Mouse (Mus musculus): ENCODE results near the gene Ifrd2. TPM values are rescaled to one million over a fixed set of nuclear protein-coding genes. Genes with fewer than 3 reads are reported as not detected.

The Ifrd2 gene
- total RNA-seq, 2 experiments from 2014 or later = 192 to 226 TPM

DNA sequence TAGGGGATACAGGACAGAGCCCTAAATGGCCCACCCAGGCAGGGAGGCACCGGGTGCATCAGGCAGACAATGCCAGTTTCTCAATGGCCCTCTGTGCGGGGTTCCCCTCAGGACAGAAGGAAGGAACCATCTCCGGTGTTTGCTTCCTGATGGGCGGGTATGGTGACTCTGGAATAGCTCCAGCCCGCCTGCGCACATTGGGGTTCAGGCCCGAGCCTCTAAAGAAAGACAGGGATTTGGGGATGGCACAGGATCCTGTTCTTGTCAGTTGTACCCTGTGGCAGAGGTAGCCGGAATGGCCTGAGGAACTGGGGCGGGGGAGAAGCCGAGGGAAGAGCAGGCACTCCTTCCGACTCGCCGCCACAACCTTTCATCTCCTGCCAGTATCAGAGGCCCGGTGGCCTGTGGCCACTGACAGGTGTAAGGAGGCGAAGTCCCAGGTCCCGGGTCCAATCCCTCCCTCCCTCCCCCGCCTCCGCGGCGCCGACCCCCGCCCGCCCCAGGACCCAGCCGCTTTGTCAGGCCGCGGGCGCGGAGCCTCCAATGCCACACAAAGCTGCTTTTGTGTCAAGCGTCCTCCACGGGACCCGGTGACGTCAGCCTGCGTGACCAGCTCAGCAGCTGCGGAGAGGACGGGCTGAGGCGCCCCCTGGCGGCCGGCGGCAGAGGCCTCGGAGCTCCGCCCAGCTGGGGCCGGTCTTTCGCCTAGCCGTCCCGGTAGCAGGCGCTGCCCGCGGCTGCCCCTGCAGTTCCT, 24.9 kb downstream of the Ifrd2 start:
- ATAC-seq (replicated peaks; ENCODE audit: low FRiP score, low TSS enrichment, poor library complexity, severe bottlenecking) = peak; percentile 88

DNA sequence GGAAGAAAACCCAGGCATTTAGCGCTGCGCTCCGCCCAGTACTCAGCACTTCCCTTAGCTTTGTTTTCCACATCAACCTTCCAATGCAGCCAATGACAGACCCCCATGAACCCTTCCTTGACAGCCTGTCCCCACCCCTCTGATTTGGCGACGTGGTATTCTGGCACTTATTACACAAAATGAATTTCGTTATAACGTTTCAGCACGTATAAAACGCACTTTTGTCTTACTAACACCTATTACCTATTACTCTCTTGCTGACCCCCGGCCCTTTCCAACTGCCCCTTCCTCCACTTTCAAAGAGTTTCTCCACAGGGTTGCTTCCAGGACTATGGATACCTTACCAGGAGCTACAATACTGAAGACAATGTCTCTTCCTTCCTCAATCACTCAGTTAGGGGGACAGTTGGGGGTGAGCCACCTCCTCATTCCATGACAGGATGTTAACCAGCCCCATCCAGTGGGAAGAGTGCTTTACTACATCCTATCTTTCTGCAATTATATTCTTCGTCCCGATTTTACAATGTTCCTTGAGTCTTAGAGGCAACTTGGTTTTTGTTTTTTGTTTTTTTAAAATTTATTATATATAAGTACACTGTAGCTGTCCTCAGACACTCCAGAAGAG, 25.6 kb downstream of the Ifrd2 start:
- ATAC-seq (replicated peaks; ENCODE audit: low FRiP score, low TSS enrichment, poor library complexity, severe bottlenecking) = no peak

DNA sequence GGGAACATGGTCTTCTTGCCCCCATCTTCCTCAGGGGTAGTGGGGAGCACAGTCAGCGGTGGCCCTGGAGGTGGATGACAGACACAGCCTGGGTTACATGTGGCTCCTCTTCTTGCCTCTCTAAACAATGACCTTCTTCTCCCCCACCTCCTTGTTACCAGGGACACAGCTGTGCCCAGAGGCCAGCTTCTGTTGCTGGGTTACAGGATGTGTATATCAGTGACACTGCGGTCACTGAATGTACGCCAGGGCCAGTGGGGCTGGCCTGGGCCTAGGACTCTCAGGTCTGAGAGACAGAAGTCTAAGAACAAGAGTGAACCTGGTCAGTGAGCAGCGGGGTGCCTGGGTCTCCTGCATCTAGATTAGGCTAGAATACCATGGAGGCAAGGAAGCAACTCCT, 27.6 kb downstream of the Ifrd2 start:
- ATAC-seq (replicated peaks; ENCODE audit: low FRiP score, low TSS enrichment, poor library complexity, severe bottlenecking) = no peak

- no peak for ATAC-seq (replicated peaks; ENCODE audit: low FRiP score, low TSS enrichment, poor library complexity, severe bottlenecking)
These were observed 30.0 kb downstream of the Ifrd2 start for GRCm38 (mm10) chr9:107617461-107617860.

DNA sequence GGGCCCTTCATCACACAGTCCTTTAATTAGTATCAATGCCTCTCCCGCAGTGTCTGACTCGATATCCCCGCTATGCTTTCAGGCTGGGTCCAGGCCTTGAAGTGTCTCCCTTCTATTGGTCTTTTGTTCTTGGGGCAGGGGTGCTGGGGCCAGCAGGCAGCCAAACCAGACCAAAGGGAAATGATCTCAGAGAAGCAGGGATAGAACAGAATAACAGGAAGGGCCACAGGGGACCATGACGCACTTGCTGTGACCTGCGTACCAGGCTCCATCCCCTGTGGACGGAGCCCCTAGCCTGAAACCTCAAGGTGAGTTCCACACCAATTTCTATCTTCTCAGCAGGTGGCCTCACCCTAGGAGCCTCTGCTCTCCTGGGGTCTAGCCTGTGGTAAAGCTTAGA, 30.7 kb downstream of the Ifrd2 start:
- no peak for ATAC-seq (replicated peaks; ENCODE audit: low FRiP score, low TSS enrichment, poor library complexity, severe bottlenecking)

DNA sequence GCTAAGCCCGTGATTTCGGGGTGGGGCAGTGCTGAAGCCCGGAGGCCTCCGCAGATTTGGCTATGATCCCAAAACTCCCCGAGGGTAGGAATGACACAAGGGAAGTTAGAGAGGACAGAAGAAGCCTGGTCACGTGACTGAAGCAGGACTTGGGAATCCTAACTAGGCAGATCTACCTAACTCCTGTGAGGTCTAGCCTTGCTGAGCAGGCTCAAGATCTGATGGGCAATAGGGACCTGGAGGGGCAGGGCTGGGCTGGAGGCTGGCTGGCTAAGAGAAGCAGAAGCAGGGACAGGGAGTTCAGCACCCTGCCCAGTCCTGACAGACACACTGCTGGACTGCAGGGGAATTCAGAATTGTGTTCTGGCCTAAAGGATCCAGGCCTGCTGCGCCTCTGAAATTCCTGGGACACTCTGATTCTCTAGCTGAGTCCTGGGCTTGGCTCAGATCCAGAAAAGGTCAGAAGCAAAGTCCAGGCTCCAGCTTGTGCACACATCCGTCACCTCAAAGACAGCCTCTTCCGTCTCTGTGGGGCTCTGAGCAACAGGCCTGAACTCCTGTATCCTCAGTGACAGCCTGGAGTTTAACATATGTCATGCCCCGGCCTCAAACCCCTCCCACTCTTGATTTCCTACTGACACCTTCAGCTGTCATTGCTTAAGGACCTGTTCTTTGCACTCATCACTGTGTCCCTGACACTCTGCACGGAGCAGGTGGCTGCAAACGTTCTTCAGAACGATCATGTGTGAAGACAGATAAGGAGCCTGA, 31.5 kb downstream of the Ifrd2 start:
- peak; percentile 58 for ATAC-seq (replicated peaks; ENCODE audit: low FRiP score, low TSS enrichment, poor library complexity, severe bottlenecking)

DNA sequence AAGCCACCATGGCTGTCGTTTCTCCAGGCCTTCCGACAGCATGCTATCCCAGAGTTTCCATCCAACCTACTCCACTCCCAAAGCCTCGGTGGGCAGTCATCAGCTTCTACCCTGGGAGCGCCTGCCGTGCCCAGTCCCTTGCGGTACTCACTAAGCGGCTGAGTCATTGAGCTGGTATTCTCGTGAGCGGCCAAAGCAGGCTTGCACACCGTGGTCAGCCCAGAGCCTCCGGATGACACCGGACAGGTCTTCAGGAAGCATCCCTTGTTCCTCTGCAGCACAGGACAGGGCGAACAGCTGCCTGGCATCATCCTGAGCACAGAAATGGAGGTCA, 32.1 kb downstream of the Ifrd2 start:
- no peak for ATAC-seq (replicated peaks; ENCODE audit: low FRiP score, low TSS enrichment, poor library complexity, severe bottlenecking)

DNA sequence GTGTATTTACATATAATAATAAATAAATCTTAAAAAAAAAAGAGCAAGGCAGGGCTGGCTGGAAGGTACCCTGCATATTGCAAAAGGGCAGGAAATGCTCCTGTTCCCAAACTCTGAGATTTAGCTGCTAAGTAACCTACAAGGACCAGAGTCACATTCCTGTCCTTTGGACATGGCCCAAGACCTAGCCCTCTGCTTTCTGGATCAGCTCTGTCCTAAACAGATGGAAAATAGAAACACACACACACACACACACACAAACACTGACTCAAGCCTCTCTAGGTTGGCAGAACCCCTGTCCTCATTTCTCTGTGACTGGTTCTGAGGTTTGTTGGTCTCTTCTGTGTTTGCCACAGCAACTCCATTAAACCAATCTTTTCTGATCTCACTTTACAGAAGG, 33.5 kb downstream of the Ifrd2 start:
- no peak for ATAC-seq (replicated peaks; ENCODE audit: low FRiP score, low TSS enrichment, poor library complexity, severe bottlenecking)

DNA sequence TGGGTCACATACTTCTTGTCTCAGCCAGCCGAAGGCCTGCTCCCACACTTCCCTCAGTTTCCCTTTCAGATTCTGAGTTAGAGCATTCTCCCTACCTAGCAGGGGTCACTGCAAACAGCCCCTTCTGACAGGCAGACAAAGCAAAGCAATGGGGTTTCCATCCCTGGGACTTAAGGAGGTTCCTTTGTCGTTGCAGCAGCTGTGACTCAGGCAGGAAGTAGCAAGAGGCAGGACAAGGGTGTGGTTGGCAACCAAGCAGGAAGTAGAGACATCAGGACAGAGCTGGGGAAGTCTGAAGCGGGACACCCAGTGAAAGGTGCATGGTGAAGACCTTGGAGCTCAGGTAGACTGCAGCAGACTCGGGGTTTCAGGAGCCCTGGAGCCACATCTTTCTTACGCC, 37.1 kb downstream of the Ifrd2 start:
- no peak for ATAC-seq (replicated peaks; ENCODE audit: low FRiP score, low TSS enrichment, poor library complexity, severe bottlenecking)

GRCm38 (mm10) chr9:107624951-107625350, 37.5 kb downstream of the Ifrd2 start:
- ATAC-seq (replicated peaks; ENCODE audit: low FRiP score, low TSS enrichment, poor library complexity, severe bottlenecking) = no peak

- no peak for ATAC-seq (replicated peaks; ENCODE audit: low FRiP score, low TSS enrichment, poor library complexity, severe bottlenecking)
These were observed 38.1 kb downstream of the Ifrd2 start for GRCm38 (mm10) chr9:107625351-107626128.

DNA sequence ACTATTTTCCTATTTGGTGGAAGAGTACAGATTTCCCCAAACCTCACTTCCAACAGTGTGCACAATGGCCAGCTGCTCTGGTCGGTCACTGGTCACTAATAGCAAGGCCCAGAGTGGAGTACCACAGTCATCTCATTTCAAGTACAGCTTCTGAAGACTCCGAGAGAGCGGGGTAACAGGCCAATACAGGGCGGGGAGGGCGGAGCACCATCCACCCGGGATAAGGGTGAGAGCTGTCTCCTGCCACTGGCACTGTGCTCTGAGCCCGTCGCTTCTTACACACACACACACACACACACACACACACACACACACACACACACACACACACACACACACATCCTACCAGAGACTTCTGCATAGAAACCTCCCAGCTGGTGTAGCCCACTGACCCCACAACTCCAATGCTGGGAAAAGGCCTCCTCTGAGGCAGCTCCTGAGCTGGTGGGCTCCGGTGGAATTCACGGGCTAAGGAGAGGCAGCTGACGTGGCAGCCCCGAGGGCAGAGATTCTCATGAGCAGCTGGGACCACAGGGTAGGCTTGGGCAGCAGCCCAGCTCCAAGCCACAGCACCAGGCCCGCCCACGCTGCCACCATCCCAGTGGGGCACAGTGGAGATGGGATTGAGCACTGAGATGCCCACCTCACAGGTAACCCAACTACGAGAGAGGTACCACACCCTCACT, 38.9 kb downstream of the Ifrd2 start:
- ATAC-seq (replicated peaks; ENCODE audit: low FRiP score, low TSS enrichment, poor library complexity, severe bottlenecking) = peak; percentile 38

GRCm38 (mm10) chr9:107626844-107627277, 39.4 kb downstream of the Ifrd2 start:
- ATAC-seq (replicated peaks; ENCODE audit: low FRiP score, low TSS enrichment, poor library complexity, severe bottlenecking) = peak; percentile 64

DNA sequence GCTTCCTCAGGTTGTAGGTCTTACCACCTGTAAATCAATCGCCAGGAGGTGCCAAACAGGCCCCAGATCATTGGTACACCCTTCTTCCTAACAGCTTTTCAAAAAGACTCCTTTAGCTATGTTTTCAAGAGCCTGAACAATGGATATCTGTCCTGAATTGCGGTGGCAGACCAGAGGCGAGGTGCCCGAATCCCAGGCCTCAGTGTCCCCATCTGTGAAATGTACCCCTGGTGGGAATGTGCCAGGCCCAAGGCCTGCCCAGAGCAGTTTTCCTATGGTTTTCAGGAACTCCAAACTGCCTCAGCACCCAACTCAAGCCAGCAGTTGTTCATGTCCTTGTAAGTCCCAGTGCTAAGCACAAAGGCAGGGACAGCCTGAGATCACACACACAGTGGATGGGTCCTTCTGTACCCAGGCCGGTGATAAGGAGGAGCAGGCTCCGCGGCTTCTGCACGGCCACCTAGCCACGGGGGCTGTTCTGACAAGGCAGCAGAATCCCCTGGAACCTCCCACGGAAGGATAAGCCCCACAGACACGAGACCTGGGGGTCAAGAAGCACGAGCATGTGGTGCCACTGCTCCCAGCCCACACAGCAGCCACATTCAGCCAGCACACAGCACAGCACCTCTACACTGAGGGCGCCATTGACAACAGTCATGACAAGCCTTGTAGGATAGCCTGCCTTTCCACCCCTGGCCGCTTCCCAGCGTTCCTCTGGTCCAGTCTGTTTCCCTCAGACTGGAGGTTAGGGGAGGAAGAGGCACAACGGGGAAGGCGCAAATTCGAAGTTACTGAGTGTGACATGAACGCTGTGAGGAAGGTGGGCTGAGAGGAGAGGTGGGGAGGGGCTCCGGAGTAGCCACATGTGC, 40.2 kb downstream of the Ifrd2 start:
- ATAC-seq (replicated peaks; ENCODE audit: low FRiP score, low TSS enrichment, poor library complexity, severe bottlenecking) = no peak

GRCm38 (mm10) chr9:107628721-107629410, 41.4 kb downstream of the Ifrd2 start:
- ATAC-seq (replicated peaks; ENCODE audit: low FRiP score, low TSS enrichment, poor library complexity, severe bottlenecking) = no peak

DNA sequence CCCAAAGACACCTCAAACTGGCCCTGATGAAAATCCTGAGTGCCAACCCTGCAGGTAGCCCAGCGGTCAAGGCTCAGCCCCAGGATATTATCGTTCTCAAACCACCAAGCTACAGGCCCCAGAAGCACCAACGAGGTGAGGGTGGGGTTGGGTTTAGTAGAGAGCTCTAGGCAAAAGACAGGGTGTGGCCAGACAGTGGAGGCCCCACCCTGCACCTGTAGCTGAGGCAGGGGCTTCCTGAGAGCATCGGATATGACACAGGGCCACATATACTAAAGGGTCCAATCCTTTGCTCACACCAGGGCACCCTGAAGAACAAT, 41.9 kb downstream of the Ifrd2 start:
- ATAC-seq (replicated peaks; ENCODE audit: low FRiP score, low TSS enrichment, poor library complexity, severe bottlenecking) = no peak

DNA sequence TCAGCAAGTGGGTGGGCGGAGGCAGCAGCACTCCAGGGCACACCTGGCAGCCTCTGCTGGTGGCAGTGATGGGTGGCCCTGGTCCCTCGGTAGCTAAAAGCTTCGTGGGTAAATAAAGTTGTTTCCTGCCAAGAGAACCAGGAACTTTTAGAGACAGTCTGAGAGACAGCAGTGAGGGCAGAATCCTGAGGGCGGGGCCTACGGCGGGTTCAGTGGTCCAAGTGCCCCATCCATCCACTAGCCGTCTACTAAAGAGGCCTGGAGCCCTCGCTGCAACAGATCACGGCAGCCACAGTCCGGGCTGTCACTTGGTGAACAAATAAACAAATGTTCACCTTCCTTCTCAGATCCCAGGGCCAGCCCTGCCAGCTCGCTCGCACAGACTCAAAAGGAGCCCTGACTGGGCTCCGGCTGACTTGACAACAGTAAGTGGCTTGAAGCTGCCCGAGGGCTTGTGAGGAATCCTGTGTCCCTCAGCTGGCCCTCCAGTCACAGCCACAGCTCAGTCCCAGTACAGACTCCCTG, 42.5 kb downstream of the Ifrd2 start:
- no peak for ATAC-seq (replicated peaks; ENCODE audit: low FRiP score, low TSS enrichment, poor library complexity, severe bottlenecking)

DNA sequence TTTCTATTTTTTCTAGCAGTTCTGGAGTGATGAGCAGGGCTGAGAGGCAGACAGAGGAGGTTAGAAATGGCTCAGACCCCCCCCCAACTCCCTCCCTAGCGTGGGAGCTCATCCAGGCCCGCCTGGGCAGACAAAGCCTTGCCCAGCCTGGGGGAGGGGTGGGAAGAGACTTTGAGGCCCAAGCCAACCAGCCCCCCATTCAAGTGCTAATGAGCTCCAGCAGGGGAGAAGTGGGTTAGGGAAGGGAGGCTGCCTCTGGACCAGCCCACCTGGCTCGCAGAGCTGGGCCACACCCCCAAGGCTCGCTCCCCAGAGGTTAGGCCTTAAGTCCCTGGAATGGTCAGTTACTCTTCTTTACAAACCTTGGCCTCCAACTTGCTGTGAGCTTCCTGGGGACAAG, 43.1 kb downstream of the Ifrd2 start:
- ATAC-seq (replicated peaks; ENCODE audit: low FRiP score, low TSS enrichment, poor library complexity, severe bottlenecking) = no peak

Measured in megakaryocyte-erythroid progenitor cell, adult 5-6 weeks (primary cell).